Mouse (Mus musculus): ENCODE measurements at regions not wholly inside any gene's neighbourhood (a gene's known extent, or its start where the extent isn't known, plus 50 kb on each side); places are given as distances from the start of the nearest gene placed in this dataset.

- Histone ChIP-seq H3K36me3 (ENCODE audit: control insufficient read depth, insufficient read depth, low read length) (no peaks in the 10 kb centered on the region), H3K4me3 (ENCODE audit: low read depth, low read length) (no peak overlapping the region), H3K4me2 (ENCODE audit: low read length) (no peak overlapping the region), H3K4me1 (ENCODE audit: control insufficient read depth, insufficient read depth, low read length) (peaks cover 11% of the 10 kb centered on the region; the same call in 1 of the 2 replicates), H3K9ac (ENCODE audit: low read length) (no peak overlapping the region), H3K9me3 (replicated peaks; ENCODE audit: control insufficient read depth, low read length) (no peaks in the 10 kb centered on the region), H3K27me3 (replicated peaks; ENCODE audit: control insufficient read depth, insufficient read depth, low read length) (no peaks in the 10 kb centered on the region), H3K27ac (ENCODE audit: low read depth, low read length) (no peak overlapping the region)
- ATAC-seq = peak; percentile 46; the same call in 1 of the 2 replicates
- DNase-seq (ENCODE audit: low spot score) = peak; percentile 76
- 52% methylated on average over 6 of the region's 6 CpGs for WGBS
These were observed 367.9 kb downstream of the Glrx3 start for GRCm38 (mm10) chr7:137805361-137805760.

DNA sequence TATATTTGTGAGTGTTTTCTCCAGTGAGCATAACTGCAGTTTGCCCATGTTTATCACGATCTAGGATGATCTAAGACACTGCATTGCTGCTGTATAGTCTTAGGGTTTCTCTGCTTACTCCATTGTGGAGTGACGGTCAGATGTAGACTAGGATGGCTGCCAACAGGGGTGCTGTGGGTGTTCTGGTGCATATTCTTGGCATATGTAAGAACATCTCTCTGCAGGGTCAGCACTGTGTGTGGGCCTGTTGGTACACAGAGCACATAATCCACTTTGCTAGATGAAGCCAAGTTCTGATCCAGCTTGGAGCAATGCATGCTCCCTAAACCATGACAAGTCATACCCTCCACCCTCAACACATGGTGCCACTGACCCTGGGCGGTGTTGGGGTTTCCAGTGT, 375.4 kb downstream of the Glrx3 start:
- Histone ChIP-seq H3K9ac (ENCODE audit: low read length) (no peak overlapping the region), H3K4me1 (ENCODE audit: control insufficient read depth, insufficient read depth, low read length) (no peaks in the 10 kb centered on the region), H3K36me3 (ENCODE audit: control insufficient read depth, insufficient read depth, low read length) (no peaks in the 10 kb centered on the region), H3K4me3 (ENCODE audit: low read depth, low read length) (no peak overlapping the region), H3K27ac (ENCODE audit: low read depth, low read length) (no peak overlapping the region), H3K27me3 (replicated peaks; ENCODE audit: control insufficient read depth, insufficient read depth, low read length) (no peaks in the 10 kb centered on the region), H3K9me3 (replicated peaks; ENCODE audit: control insufficient read depth, low read length) (0 out of 2 replicates have a peak, but pooled peaks cover 3% of the 10 kb centered on the region), H3K4me2 (ENCODE audit: low read length) (no peak overlapping the region)
- 79% methylated on average over 3 of the region's 3 CpGs for WGBS
- ATAC-seq = no peak
- DNase-seq (ENCODE audit: low spot score) = no peak

- no peak overlapping the region for H3K4me3 ChIP-seq (ENCODE audit: low read depth, low read length)
- H3K4me2 ChIP-seq (ENCODE audit: low read length) = no peak overlapping the region
- H3K36me3 ChIP-seq (ENCODE audit: control insufficient read depth, insufficient read depth, low read length) = no peaks in the 10 kb centered on the region
- no peak overlapping the region for H3K9ac ChIP-seq (ENCODE audit: low read length)
- ATAC-seq (no peak), DNase-seq (ENCODE audit: low spot score) (no peak)
- no peaks in the 10 kb centered on the region for H3K9me3 ChIP-seq (replicated peaks; ENCODE audit: control insufficient read depth, low read length)
- 86% methylated on average over 2 of the region's 2 CpGs for WGBS
- 0 out of 2 replicates have a peak, but pooled peaks cover 2% of the 10 kb centered on the region for H3K4me1 ChIP-seq (ENCODE audit: control insufficient read depth, insufficient read depth, low read length)
- no peak overlapping the region for H3K27ac ChIP-seq (ENCODE audit: low read depth, low read length)
- H3K27me3 ChIP-seq (replicated peaks; ENCODE audit: control insufficient read depth, insufficient read depth, low read length) = no peaks in the 10 kb centered on the region
These were observed 403.1 kb downstream of the Glrx3 start for GRCm38 (mm10) chr7:137840520-137840919.

DNA sequence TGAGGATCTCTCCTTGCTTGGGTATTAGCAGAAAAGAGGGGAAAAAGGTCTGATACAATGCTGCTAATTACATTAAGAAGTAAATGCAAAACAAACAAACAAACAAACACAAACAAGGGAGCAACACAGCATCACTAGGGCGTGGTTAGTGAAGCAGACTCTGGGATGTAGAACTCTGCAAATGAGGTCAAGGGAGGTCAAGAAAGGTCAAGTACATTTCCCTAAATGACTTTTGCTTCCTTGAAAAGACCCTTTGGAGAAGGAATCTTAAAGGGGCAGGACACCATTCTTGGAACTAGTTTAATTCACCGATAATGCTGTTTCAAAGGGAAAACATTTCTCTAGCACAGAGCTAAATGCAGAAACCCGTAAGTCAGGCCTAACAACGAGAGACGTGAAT, 403.6 kb downstream of the Glrx3 start:
- ATAC-seq = no peak
- H3K4me3 ChIP-seq (ENCODE audit: low read depth, low read length) = no peak overlapping the region
- 66% methylated on average over 5 of the region's 5 CpGs for WGBS
- no peaks in the 10 kb centered on the region for H3K36me3 ChIP-seq (ENCODE audit: control insufficient read depth, insufficient read depth, low read length)
- no peaks in the 10 kb centered on the region for H3K27me3 ChIP-seq (replicated peaks; ENCODE audit: control insufficient read depth, insufficient read depth, low read length)
- H3K4me1 ChIP-seq (ENCODE audit: control insufficient read depth, insufficient read depth, low read length) = 0 out of 2 replicates have a peak, but pooled peaks cover 2% of the 10 kb centered on the region
- H3K9me3 ChIP-seq (replicated peaks; ENCODE audit: control insufficient read depth, low read length) = no peaks in the 10 kb centered on the region
- H3K4me2 ChIP-seq (ENCODE audit: low read length) = no peak overlapping the region
- no peak overlapping the region for H3K27ac ChIP-seq (ENCODE audit: low read depth, low read length)
- H3K9ac ChIP-seq (ENCODE audit: low read length) = no peak overlapping the region
- DNase-seq (ENCODE audit: low spot score) = no peak

DNA sequence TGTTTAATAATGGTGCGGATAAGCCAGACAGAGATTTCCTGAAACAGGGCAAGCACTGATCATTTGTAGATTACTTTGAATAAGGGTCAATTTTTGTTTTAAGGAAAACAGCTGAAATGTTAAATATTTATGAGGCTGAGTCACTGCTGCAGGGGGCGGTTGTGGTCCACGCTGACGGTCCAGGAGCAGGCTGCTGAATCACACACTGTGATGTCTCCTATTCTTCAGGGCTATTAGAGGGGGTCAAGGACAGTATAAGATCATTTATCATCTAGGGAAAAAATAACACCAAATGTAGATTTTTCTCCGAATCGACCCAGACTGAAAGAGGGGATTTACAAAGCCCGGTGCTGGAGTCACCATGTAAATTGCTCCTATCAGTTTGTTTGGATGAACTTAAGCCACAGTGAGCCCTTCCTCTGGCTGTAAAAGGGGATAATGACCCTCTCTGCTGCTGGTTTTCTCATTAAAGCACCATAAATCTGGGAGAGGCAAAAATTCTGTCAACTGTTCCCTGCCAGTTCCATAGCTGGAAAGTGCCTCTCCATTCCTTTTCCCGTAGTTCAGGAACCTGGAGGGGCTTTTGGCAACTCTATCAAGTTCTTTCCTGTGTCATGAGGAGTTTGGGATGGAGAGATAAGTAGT, 404.2 kb downstream of the Glrx3 start:
- no peaks in the 10 kb centered on the region for H3K36me3 ChIP-seq (ENCODE audit: control insufficient read depth, insufficient read depth, low read length)
- 50% methylated on average over 8 of the region's 8 CpGs for WGBS
- H3K9me3 ChIP-seq (replicated peaks; ENCODE audit: control insufficient read depth, low read length) = no peaks in the 10 kb centered on the region

GRCm38 (mm10) chr7:137847856-137848255, 410.4 kb downstream of the Glrx3 start:
- DNase-seq (ENCODE audit: low spot score) (peak; percentile 35), ATAC-seq (no peak)
- Histone ChIP-seq H3K4me1 (ENCODE audit: control insufficient read depth, insufficient read depth, low read length) (no peaks in the 10 kb centered on the region), H3K4me3 (ENCODE audit: low read depth, low read length) (no peak overlapping the region), H3K36me3 (ENCODE audit: control insufficient read depth, insufficient read depth, low read length) (no peaks in the 10 kb centered on the region), H3K27ac (ENCODE audit: low read depth, low read length) (no peak overlapping the region), H3K9ac (ENCODE audit: low read length) (no peak overlapping the region), H3K9me3 (replicated peaks; ENCODE audit: control insufficient read depth, low read length) (no peaks in the 10 kb centered on the region), H3K4me2 (ENCODE audit: low read length) (no peak overlapping the region), H3K27me3 (replicated peaks; ENCODE audit: control insufficient read depth, insufficient read depth, low read length) (no peaks in the 10 kb centered on the region)
- 67% methylated on average over 11 of the region's 11 CpGs for WGBS

More for the DNA sequence above, 404.2 kb downstream of the Glrx3 start:
- Histone ChIP-seq H3K9ac (ENCODE audit: low read length) (no peak overlapping the region), H3K4me3 (ENCODE audit: low read depth, low read length) (no peak overlapping the region), H3K27ac (ENCODE audit: low read depth, low read length) (no peak overlapping the region), H3K4me2 (ENCODE audit: low read length) (no peak overlapping the region), H3K27me3 (replicated peaks; ENCODE audit: control insufficient read depth, insufficient read depth, low read length) (no peaks in the 10 kb centered on the region), H3K4me1 (ENCODE audit: control insufficient read depth, insufficient read depth, low read length) (0 out of 2 replicates have a peak, but pooled peaks cover 2% of the 10 kb centered on the region)
- ATAC-seq (no peak), DNase-seq (ENCODE audit: low spot score) (no peak)

GRCm38 (mm10) chr7:137851061-137851460, 413.6 kb downstream of the Glrx3 start:
- WGBS = 14% methylated on average over 4 of the region's 4 CpGs

GRCm38 (mm10) chr7:137859681-137860080, 422.3 kb downstream of the Glrx3 start:
- H3K9ac ChIP-seq (ENCODE audit: low read length) = no peak overlapping the region

More at GRCm38 (mm10) chr7:137851061-137851460, 413.6 kb downstream of the Glrx3 start:
- ATAC-seq (no peak), DNase-seq (ENCODE audit: low spot score) (peak; percentile 20)
- H3K27me3 ChIP-seq (replicated peaks; ENCODE audit: control insufficient read depth, insufficient read depth, low read length) = no peaks in the 10 kb centered on the region
- no peaks in the 10 kb centered on the region for H3K9me3 ChIP-seq (replicated peaks; ENCODE audit: control insufficient read depth, low read length)
- H3K9ac ChIP-seq (ENCODE audit: low read length) = no peak overlapping the region
- H3K4me2 ChIP-seq (ENCODE audit: low read length) = no peak overlapping the region
- H3K27ac ChIP-seq (ENCODE audit: low read depth, low read length) = no peak overlapping the region
- no peak overlapping the region for H3K4me3 ChIP-seq (ENCODE audit: low read depth, low read length)
- no peaks in the 10 kb centered on the region for H3K36me3 ChIP-seq (ENCODE audit: control insufficient read depth, insufficient read depth, low read length)
- no peaks in the 10 kb centered on the region for H3K4me1 ChIP-seq (ENCODE audit: control insufficient read depth, insufficient read depth, low read length)

DNA sequence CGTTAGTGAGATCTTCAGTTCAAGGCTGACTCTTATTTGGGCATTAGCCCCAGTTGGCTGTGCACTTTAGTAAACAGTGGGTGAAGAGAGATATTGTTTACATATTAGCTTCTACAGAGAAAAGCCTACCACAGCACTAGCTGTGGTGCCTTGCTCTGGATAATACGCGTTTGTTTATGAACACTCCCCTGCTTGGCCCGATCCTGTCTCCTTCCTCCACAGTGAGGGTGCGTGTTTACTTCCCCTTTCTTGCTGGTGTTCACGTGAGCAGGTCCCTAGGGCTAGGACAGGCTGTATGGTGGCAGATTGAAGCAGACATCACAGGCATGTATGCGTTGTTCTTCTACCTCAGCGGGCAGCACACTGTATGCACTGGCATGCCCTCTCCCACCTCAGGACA, 423.1 kb downstream of the Glrx3 start:
- ATAC-seq (no peak), DNase-seq (ENCODE audit: low spot score) (no peak)
- no peaks in the 10 kb centered on the region for H3K27me3 ChIP-seq (replicated peaks; ENCODE audit: control insufficient read depth, insufficient read depth, low read length)
- no peak overlapping the region for H3K4me2 ChIP-seq (ENCODE audit: low read length)
- H3K36me3 ChIP-seq (ENCODE audit: control insufficient read depth, insufficient read depth, low read length) = no peaks in the 10 kb centered on the region
- no peak overlapping the region for H3K9ac ChIP-seq (ENCODE audit: low read length)
- 82% methylated on average over 8 of the region's 8 CpGs for WGBS
- peaks cover 4% of the 10 kb centered on the region; the same call in 1 of the 2 replicates for H3K4me1 ChIP-seq (ENCODE audit: control insufficient read depth, insufficient read depth, low read length)
- no peak overlapping the region for H3K27ac ChIP-seq (ENCODE audit: low read depth, low read length)
- no peaks in the 10 kb centered on the region for H3K9me3 ChIP-seq (replicated peaks; ENCODE audit: control insufficient read depth, low read length)
- H3K4me3 ChIP-seq (ENCODE audit: low read depth, low read length) = no peak overlapping the region

More at GRCm38 (mm10) chr7:137859681-137860080, 422.3 kb downstream of the Glrx3 start:
- Histone ChIP-seq H3K4me3 (ENCODE audit: low read depth, low read length) (no peak overlapping the region), H3K4me1 (ENCODE audit: control insufficient read depth, insufficient read depth, low read length) (no peaks in the 10 kb centered on the region), H3K27ac (ENCODE audit: low read depth, low read length) (no peak overlapping the region), H3K9me3 (replicated peaks; ENCODE audit: control insufficient read depth, low read length) (no peaks in the 10 kb centered on the region), H3K4me2 (ENCODE audit: low read length) (no peak overlapping the region), H3K27me3 (replicated peaks; ENCODE audit: control insufficient read depth, insufficient read depth, low read length) (no peaks in the 10 kb centered on the region), H3K36me3 (ENCODE audit: control insufficient read depth, insufficient read depth, low read length) (no peaks in the 10 kb centered on the region)
- DNase-seq (ENCODE audit: low spot score) (no peak), ATAC-seq (no peak)
- 79% methylated on average over 3 of the region's 3 CpGs for WGBS
